Mouse (Mus musculus) frontal cortex, postnatal 14 days (tissue): ENCODE measurements around the gene Cc2d1b.
A peak's percentile ranks its signal among the peaks of the same experiment; 100 is the strongest.

Source experiments
- DNase-seq, 2 experiments: peaks; one replicate each; pipeline ENCODE4 v3.0.0; 2022; ENCODE audit warnings: low spot score in 2 of 2

Gene Cc2d1b

GRCm38 (mm10) chr4:108619587-108620341, at the start of gene Cc2d1b:
TSS of gene Cc2d1b (plus strand) at chr4:108619940.
- peak; percentile 84 to 87 for DNase-seq

GRCm38 (mm10) chr4:108572644-108573043, 47.1 kb upstream of the Cc2d1b start:
- no peak for DNase-seq

GRCm38 (mm10) chr4:108578840-108579742, 40.6 kb upstream of the Cc2d1b start, which contains the start of the genes Prpf38a and Orc1:
TSS of gene Prpf38a (minus strand) at chr4:108579336.
TSS of gene Orc1 (plus strand) at chr4:108579423.
- peak; percentile 95 to 98 for DNase-seq

GRCm38 (mm10) chr4:108579743-108580411, 39.9 kb upstream of the Cc2d1b start:
- no peak for DNase-seq

GRCm38 (mm10) chr4:108593376-108593775, 26.4 kb upstream of the Cc2d1b start:
- no peak for DNase-seq

GRCm38 (mm10) chr4:108595785-108596184, 24.0 kb upstream of the Cc2d1b start:
- DNase-seq: no peak

- DNase-seq: no peak
Observed at GRCm38 (mm10) chr4:108598306-108598705, 21.4 kb upstream of the Cc2d1b start.

GRCm38 (mm10) chr4:108601870-108602269, 17.9 kb upstream of the Cc2d1b start:
- no peak for DNase-seq

- DNase-seq: no peak
Observed at GRCm38 (mm10) chr4:108608651-108609050, 11.1 kb upstream of the Cc2d1b start.

- no peak for DNase-seq
Observed at GRCm38 (mm10) chr4:108610935-108611334, 8.8 kb upstream of the Cc2d1b start.

- DNase-seq: no peak
Observed at GRCm38 (mm10) chr4:108618586-108618985, 1.2 kb upstream of the Cc2d1b start.

GRCm38 (mm10) chr4:108619165-108619564, 575 bp upstream of the Cc2d1b start:
- DNase-seq: no peak

- DNase-seq: no peak
Observed at GRCm38 (mm10) chr4:108620536-108620935, 796 bp downstream of the Cc2d1b start.

GRCm38 (mm10) chr4:108621504-108621903, 1.8 kb downstream of the Cc2d1b start:
- no peak for DNase-seq

GRCm38 (mm10) chr4:108627066-108627465, 7.3 kb downstream of the Cc2d1b start:
- no peak for DNase-seq

GRCm38 (mm10) chr4:108629363-108629880, 9.7 kb downstream of the Cc2d1b start:
- DNase-seq: no peak

- DNase-seq: no peak
Observed at GRCm38 (mm10) chr4:108630096-108630495, 10.4 kb downstream of the Cc2d1b start.

GRCm38 (mm10) chr4:108631616-108632015, 11.9 kb downstream of the Cc2d1b start:
- DNase-seq: no peak

- no peak for DNase-seq
Observed at GRCm38 (mm10) chr4:108633703-108634102, 14.0 kb downstream of the Cc2d1b start.

- no peak for DNase-seq
Observed at GRCm38 (mm10) chr4:108634696-108635095, 15.0 kb downstream of the Cc2d1b start.

- no peak for DNase-seq
Observed at GRCm38 (mm10) chr4:108635101-108635500, 15.4 kb downstream of the Cc2d1b start.

- no peak for DNase-seq
Observed at GRCm38 (mm10) chr4:108637721-108638120, 18.0 kb downstream of the Cc2d1b start.
